Mouse (Mus musculus): ENCODE measurements around the gene Adrm1. TPM values are rescaled to one million over a fixed set of nuclear protein-coding genes. Genes with fewer than 3 reads are reported as not detected.

The Adrm1 gene
- polyA plus RNA-seq, 1 experiment from 2014 or later: 187 TPM

DNA sequence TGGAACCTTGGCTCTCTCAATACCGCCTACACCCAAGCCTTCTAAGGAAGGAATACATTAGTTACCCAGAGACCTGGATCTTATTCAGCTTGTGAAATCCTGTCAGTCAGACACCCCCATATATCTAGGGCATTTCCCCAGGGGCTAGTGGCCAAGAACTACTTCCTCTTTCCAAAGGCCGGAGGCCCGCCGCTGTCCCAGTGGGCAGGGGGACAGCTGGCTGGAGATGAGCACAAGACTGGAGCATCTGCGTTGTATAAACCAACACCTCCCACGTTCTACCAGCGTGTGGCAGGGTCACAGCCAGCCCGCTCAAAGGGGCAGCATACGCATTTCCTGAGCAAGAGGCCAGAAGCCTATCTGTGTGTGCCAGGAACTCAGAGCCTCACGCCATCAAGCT is 31.5 kb downstream of the Adrm1 start:
- Histone ChIP-seq H3K27me3 (ENCODE audit: control insufficient read depth, insufficient read depth, low read length) (no peaks in the 10 kb centered on the region), H3K4me3 (ENCODE audit: low read depth, low read length) (no peak overlapping the region), H3K4me2 (ENCODE audit: low read depth, severe bottlenecking) (no peak overlapping the region), H3K27ac (replicated peaks; ENCODE audit: low read depth, low read length) (no peak overlapping the region), H3K9ac (ENCODE audit: low read length) (no peak overlapping the region), H3K9me3 (ENCODE audit: control insufficient read depth, low read length) (no peaks in the 10 kb centered on the region), H3K4me1 (ENCODE audit: control insufficient read depth, insufficient read depth, low read length) (no peaks in the 10 kb centered on the region), H3K36me3 (ENCODE audit: control insufficient read depth, insufficient read depth, low read length) (no peaks in the 10 kb centered on the region; the same call in 1 of the 2 replicates)
- no peak for DNase-seq (ENCODE audit: low spot score)
- no peak for ATAC-seq (ENCODE audit: insufficient number of reproducible peaks, low FRiP score, low TSS enrichment, low read depth)
- 84% methylated on average over 10 of the region's 10 CpGs for WGBS

DNA sequence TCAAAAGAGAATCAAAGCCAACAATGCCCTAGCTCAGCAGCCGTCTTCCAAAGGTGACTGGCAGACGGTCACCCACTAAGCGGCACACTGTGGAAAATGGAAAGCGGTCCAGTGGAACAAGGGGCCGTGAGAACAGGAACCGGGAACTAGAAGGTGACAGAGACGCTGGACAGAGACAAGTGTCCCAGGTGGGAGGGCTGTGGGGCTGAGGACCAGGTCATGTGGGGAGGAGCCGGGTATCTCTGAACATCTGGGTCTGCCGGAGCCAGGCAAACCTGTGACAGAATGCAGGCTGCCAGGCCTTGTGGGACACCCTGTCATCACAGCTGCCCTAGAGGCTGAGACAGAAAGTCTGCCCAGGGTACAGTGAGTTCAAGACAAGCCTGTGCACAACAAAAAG is 33.2 kb downstream of the Adrm1 start:
- Histone ChIP-seq H3K4me3 (ENCODE audit: low read depth, low read length) (no peak overlapping the region), H3K4me2 (ENCODE audit: low read depth, severe bottlenecking) (no peak overlapping the region), H3K27ac (replicated peaks; ENCODE audit: low read depth, low read length) (no peak overlapping the region), H3K27me3 (ENCODE audit: control insufficient read depth, insufficient read depth, low read length) (no peaks in the 10 kb centered on the region), H3K9me3 (ENCODE audit: control insufficient read depth, low read length) (no peaks in the 10 kb centered on the region), H3K4me1 (ENCODE audit: control insufficient read depth, insufficient read depth, low read length) (no peaks in the 10 kb centered on the region), H3K36me3 (ENCODE audit: control insufficient read depth, insufficient read depth, low read length) (no peaks in the 10 kb centered on the region; the same call in 1 of the 2 replicates), H3K9ac (ENCODE audit: low read length) (no peak overlapping the region)
- 67% methylated on average over 9 of the region's 9 CpGs for WGBS
- no peak for DNase-seq (ENCODE audit: low spot score)
- ATAC-seq (ENCODE audit: insufficient number of reproducible peaks, low FRiP score, low TSS enrichment, low read depth): no peak

DNA sequence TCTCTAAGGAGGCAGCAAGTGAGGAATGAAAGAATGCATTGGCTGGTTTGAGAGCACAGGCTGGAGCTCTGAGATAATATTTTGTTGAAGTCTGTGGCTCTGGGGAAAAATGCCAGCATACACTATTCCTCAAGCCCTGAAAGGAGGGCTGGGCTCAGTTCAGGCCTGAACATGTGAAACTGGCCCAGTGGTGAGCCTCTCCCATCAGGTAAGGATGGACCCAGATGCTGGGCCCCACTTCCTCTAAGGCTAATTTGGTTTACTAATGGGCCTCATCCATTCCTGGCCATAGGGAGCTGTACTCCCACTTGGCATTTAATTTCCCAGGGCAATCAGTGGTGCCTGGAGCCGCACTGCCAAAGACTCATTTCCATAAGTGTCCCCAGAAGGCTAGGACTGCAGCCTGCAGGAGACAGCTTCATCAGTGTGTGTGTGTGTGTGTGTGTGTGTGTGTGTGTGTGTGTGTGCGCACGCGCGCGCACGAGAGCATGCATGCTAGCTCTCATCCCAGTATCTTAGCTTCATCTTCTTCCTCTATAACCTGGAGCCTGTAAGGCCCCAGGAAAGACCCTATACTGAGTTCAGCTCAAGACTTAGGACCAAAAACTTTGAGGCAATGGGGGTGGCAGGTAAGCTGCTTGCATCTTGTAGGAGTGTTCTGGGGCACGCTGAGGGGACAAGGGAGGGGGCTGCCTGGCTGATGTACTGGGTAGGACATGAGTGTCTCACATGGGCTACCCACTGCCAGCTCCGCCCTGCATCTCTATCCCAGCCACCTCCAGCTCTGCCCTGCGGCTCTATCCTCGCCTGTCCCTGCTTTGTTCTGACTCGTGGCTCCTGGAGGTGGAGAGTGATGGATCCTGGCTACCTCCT is 34.0 kb downstream of the Adrm1 start:
- Histone ChIP-seq H3K27me3 (ENCODE audit: control insufficient read depth, insufficient read depth, low read length) (no peaks in the 10 kb centered on the region), H3K9ac (ENCODE audit: low read length) (no peak overlapping the region; the same call in 1 of the 2 replicates), H3K4me3 (ENCODE audit: low read depth, low read length) (no peak overlapping the region), H3K4me2 (ENCODE audit: low read depth, severe bottlenecking) (no peak overlapping the region), H3K9me3 (ENCODE audit: control insufficient read depth, low read length) (no peaks in the 10 kb centered on the region), H3K4me1 (ENCODE audit: control insufficient read depth, insufficient read depth, low read length) (no peaks in the 10 kb centered on the region), H3K36me3 (ENCODE audit: control insufficient read depth, insufficient read depth, low read length) (no peaks in the 10 kb centered on the region; the same call in 1 of the 2 replicates), H3K27ac (replicated peaks; ENCODE audit: low read depth, low read length) (no peak overlapping the region)
- ATAC-seq (ENCODE audit: insufficient number of reproducible peaks, low FRiP score, low TSS enrichment, low read depth) (no peak), DNase-seq (ENCODE audit: low spot score) (no peak)
- WGBS: 89% methylated on average over 12 of the region's 12 CpGs

DNA sequence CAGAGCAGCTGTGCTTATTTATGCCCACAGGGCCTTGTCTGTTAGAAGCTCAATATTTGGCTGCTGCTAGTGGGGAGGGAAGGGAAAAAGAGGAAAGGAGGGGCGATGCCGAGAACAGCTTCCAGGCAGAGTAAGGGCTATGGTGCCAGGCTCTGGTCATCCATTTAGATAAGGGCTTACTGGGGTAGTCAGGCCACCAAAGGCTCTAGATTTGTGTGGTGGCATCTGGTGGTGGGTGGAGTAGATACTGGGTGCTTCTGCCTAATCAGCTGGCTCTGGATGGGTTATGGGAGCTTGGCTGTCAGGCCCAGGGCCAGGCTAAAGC is 34.6 kb downstream of the Adrm1 start:
- no peak for DNase-seq (ENCODE audit: low spot score)
- Histone ChIP-seq H3K9me3 (ENCODE audit: control insufficient read depth, low read length) (no peaks in the 10 kb centered on the region), H3K4me1 (ENCODE audit: control insufficient read depth, insufficient read depth, low read length) (no peaks in the 10 kb centered on the region), H3K27me3 (ENCODE audit: control insufficient read depth, insufficient read depth, low read length) (no peaks in the 10 kb centered on the region), H3K36me3 (ENCODE audit: control insufficient read depth, insufficient read depth, low read length) (no peaks in the 10 kb centered on the region; the same call in 1 of the 2 replicates), H3K4me2 (ENCODE audit: low read depth, severe bottlenecking) (no peak overlapping the region), H3K27ac (replicated peaks; ENCODE audit: low read depth, low read length) (no peak overlapping the region), H3K9ac (ENCODE audit: low read length) (no peak overlapping the region; the same call in 1 of the 2 replicates), H3K4me3 (ENCODE audit: low read depth, low read length) (no peak overlapping the region)
- 98% methylated on average over 2 of the region's 2 CpGs for WGBS
- no peak for ATAC-seq (ENCODE audit: insufficient number of reproducible peaks, low FRiP score, low TSS enrichment, low read depth)

DNA sequence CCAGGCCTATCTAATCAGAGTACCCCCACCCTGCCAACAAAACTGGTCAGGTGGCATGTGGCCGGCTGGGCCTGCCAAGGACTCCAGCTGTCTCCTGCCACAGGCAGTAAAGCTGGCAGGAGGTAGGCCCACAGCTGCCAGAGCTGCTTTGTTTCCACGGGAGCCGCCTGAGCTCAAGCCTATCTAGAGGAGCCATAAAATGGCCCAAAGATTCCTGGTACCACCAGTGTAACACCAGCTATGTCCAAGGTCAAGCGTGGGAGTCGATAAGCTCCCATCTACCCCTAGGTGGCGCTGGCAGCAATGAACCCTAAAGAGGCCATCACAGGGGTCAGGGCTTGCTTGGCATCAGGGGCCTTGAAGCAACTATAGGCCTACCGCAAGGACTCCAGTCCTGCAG is 36.6 kb downstream of the Adrm1 start:
- Histone ChIP-seq H3K4me1 (ENCODE audit: control insufficient read depth, insufficient read depth, low read length) (no peaks in the 10 kb centered on the region), H3K27me3 (ENCODE audit: control insufficient read depth, insufficient read depth, low read length) (no peaks in the 10 kb centered on the region), H3K4me3 (ENCODE audit: low read depth, low read length) (no peak overlapping the region), H3K4me2 (ENCODE audit: low read depth, severe bottlenecking) (no peak overlapping the region), H3K9ac (ENCODE audit: low read length) (no peak overlapping the region), H3K9me3 (ENCODE audit: control insufficient read depth, low read length) (no peaks in the 10 kb centered on the region), H3K36me3 (ENCODE audit: control insufficient read depth, insufficient read depth, low read length) (no peaks in the 10 kb centered on the region; the same call in 1 of the 2 replicates), H3K27ac (replicated peaks; ENCODE audit: low read depth, low read length) (no peak overlapping the region)
- ATAC-seq (ENCODE audit: insufficient number of reproducible peaks, low FRiP score, low TSS enrichment, low read depth): no peak
- peak; percentile 58 for DNase-seq (ENCODE audit: low spot score)
- WGBS: 67% methylated on average over 7 of the region's 7 CpGs

DNA sequence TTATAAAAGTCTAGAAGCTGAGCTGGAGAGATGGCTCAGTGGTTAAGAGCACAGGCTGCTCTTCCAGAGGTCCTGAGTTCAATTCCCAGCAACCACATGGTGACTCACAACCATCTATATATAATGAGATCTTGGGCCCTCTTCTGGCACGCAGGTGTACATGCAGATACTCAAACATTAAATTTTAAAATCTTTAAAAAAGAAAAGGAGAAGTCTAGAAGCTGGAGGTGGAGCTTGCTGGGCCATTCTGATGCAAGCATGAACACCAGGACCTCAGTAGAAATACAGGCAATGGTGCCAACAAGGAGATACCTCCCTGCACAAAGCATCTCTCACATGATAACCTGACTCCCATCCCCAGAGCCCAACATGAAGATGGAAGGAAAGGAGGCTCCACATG is 37.7 kb downstream of the Adrm1 start:
- ATAC-seq (ENCODE audit: insufficient number of reproducible peaks, low FRiP score, low TSS enrichment, low read depth): no peak
- no peaks in the 10 kb centered on the region for H3K4me1 ChIP-seq (ENCODE audit: control insufficient read depth, insufficient read depth, low read length)
- H3K9me3 ChIP-seq (ENCODE audit: control insufficient read depth, low read length): no peaks in the 10 kb centered on the region
- H3K4me3 ChIP-seq (ENCODE audit: low read depth, low read length): no peak overlapping the region
- H3K27me3 ChIP-seq (ENCODE audit: control insufficient read depth, insufficient read depth, low read length): no peaks in the 10 kb centered on the region
- H3K4me2 ChIP-seq (ENCODE audit: low read depth, severe bottlenecking): no peak overlapping the region
- no peaks in the 10 kb centered on the region; the same call in 1 of the 2 replicates for H3K36me3 ChIP-seq (ENCODE audit: control insufficient read depth, insufficient read depth, low read length)
- WGBS: 70% methylated on average over 1 of the region's 1 CpGs
- no peak overlapping the region for H3K9ac ChIP-seq (ENCODE audit: low read length)
- no peak for DNase-seq (ENCODE audit: low spot score)
- no peak overlapping the region for H3K27ac ChIP-seq (replicated peaks; ENCODE audit: low read depth, low read length)

- 92% methylated on average over 3 of the region's 3 CpGs for WGBS
- no peaks in the 10 kb centered on the region for H3K9me3 ChIP-seq (ENCODE audit: control insufficient read depth, low read length)
- ATAC-seq (ENCODE audit: insufficient number of reproducible peaks, low FRiP score, low TSS enrichment, low read depth) (no peak), DNase-seq (ENCODE audit: low spot score) (no peak)
- no peak overlapping the region for H3K4me3 ChIP-seq (ENCODE audit: low read depth, low read length)
- H3K27me3 ChIP-seq (ENCODE audit: control insufficient read depth, insufficient read depth, low read length): no peaks in the 10 kb centered on the region
- H3K4me1 ChIP-seq (ENCODE audit: control insufficient read depth, insufficient read depth, low read length): no peaks in the 10 kb centered on the region
- no peaks in the 10 kb centered on the region for H3K36me3 ChIP-seq (ENCODE audit: control insufficient read depth, insufficient read depth, low read length)
- no peak overlapping the region for H3K9ac ChIP-seq (ENCODE audit: low read length)
- no peak overlapping the region for H3K27ac ChIP-seq (replicated peaks; ENCODE audit: low read depth, low read length)
- H3K4me2 ChIP-seq (ENCODE audit: low read depth, severe bottlenecking): no peak overlapping the region
Measured at GRCm38 (mm10) chr2:180212255-180212654, 41.0 kb downstream of the Adrm1 start.

GRCm38 (mm10) chr2:180214352-180214978 is 43.2 kb downstream of the Adrm1 start:
- no peaks in the 10 kb centered on the region for H3K27me3 ChIP-seq (ENCODE audit: control insufficient read depth, insufficient read depth, low read length)
- H3K4me3 ChIP-seq (ENCODE audit: low read depth, low read length): no peak overlapping the region
- ATAC-seq (ENCODE audit: insufficient number of reproducible peaks, low FRiP score, low TSS enrichment, low read depth): no peak
- no peak for DNase-seq (ENCODE audit: low spot score)
- H3K9ac ChIP-seq (ENCODE audit: low read length): no peak overlapping the region
- H3K4me1 ChIP-seq (ENCODE audit: control insufficient read depth, insufficient read depth, low read length): 0 out of 2 replicates have a peak, but pooled peaks cover 2% of the 10 kb centered on the region
- no peaks in the 10 kb centered on the region for H3K36me3 ChIP-seq (ENCODE audit: control insufficient read depth, insufficient read depth, low read length)
- no peak overlapping the region for H3K27ac ChIP-seq (replicated peaks; ENCODE audit: low read depth, low read length)
- 83% methylated on average over 4 of the region's 4 CpGs for WGBS
- H3K9me3 ChIP-seq (ENCODE audit: control insufficient read depth, low read length): no peaks in the 10 kb centered on the region
- H3K4me2 ChIP-seq (ENCODE audit: low read depth, severe bottlenecking): no peak overlapping the region
